Mouse (Mus musculus) liver, postnatal 0 days (tissue): ENCODE measurements around the gene Adcy7.

ENCODE experiments used
- CTCF ChIP-seq: sonication (generic); IDR thresholded peaks from 2 replicates; pipeline ENCODE4 v1.5.1; 2016; ENCODE audit warnings: antibody characterized with exemption, low read depth
- EP300 ChIP-seq: IDR thresholded peaks from 2 replicates; pipeline ENCODE4 v1.6.1; 2016; ENCODE audit warnings: antibody characterized with exemption, low read depth, mild to moderate bottlenecking

DNA sequence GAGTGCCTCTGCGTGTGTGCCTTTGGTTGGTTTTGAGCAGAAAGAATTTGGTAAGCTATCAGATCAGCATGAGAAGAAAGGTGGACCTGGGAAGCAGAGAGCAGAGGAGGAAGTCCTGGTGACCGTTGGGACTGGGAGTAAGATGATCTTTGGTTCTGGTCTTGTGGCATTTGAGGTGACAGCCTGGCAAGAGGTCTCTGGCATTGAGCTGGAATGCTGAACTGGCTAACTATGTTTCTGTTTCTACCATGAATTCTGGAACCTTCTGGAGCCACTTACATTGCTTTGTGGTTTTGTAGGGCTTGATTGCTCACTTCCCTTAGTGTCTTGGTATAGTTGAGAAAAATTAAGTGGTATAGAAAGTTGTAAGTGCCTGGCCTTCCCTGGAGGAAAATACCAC, 34.6 kb upstream of the Adcy7 start:
- no peak for TF ChIP-seq CTCF
- no peak for TF ChIP-seq EP300
